Mouse (Mus musculus): Measurements from ENCODE around the gene Slc22a15. TPM values are rescaled to one million over a fixed set of nuclear protein-coding genes. Genes with fewer than 3 reads are reported as not detected.
A peak's percentile ranks its signal among the peaks of the same experiment; 100 is the strongest.

The Slc22a15 gene
- polyA plus RNA-seq (2015; fragmentation: Nextera tagmentation; extraction: Ambion mirVana) = 3.9 and 4.6 TPM in 2 replicates

GRCm38 (mm10) chr3:101923843-101924740, at the start of gene Slc22a15:
TSS of gene Slc22a15 (minus strand) at chr3:101924453.
- H3K4me1 ChIP-seq (replicated peaks; ENCODE audit: control insufficient read depth, insufficient read depth, low read length) = peaks cover 21% of the 10 kb centered on the region
- peak within 1 kb of the TSS; percentile 88 for H3K27ac ChIP-seq (ENCODE audit: low read length)
- H3K4me3 ChIP-seq (replicated peaks; ENCODE audit: low read length) = peak within 1 kb of the TSS; percentile 80
- no peaks in the 10 kb centered on the region for H3K9me3 ChIP-seq (ENCODE audit: control insufficient read depth, low read length)
- peak; percentile 83 for ATAC-seq
- no peaks in the 10 kb centered on the region for H3K36me3 ChIP-seq (ENCODE audit: control insufficient read depth, insufficient read depth)
- H3K4me2 ChIP-seq (ENCODE audit: low read length) = peak within 1 kb of the TSS; percentile 73
- WGBS = under 1% methylated on average over 92 of the region's 92 CpGs
- H3K9ac ChIP-seq (replicated peaks; ENCODE audit: low read depth, low read length) = peak within 1 kb of the TSS; percentile 98
- no peaks in the 10 kb centered on the region for H3K27me3 ChIP-seq (replicated peaks; ENCODE audit: control insufficient read depth, insufficient read depth, low read length)

GRCm38 (mm10) chr3:101966825-101967558, 42.7 kb upstream of the Slc22a15 start:
- H3K36me3 ChIP-seq (ENCODE audit: control insufficient read depth, insufficient read depth) = no peaks in the 10 kb centered on the region
- no peak overlapping the region for H3K9ac ChIP-seq (replicated peaks; ENCODE audit: low read depth, low read length)
- H3K4me3 ChIP-seq (replicated peaks; ENCODE audit: low read length) = no peak overlapping the region
- ATAC-seq = peak; percentile 69
- no peaks in the 10 kb centered on the region for H3K9me3 ChIP-seq (ENCODE audit: control insufficient read depth, low read length)
- no peak overlapping the region for H3K27ac ChIP-seq (ENCODE audit: low read length)
- no peak overlapping the region for H3K4me2 ChIP-seq (ENCODE audit: low read length)
- 23% methylated on average over 3 of the region's 3 CpGs for WGBS
- no peaks in the 10 kb centered on the region for H3K27me3 ChIP-seq (replicated peaks; ENCODE audit: control insufficient read depth, insufficient read depth, low read length)
- peaks cover 14% of the 10 kb centered on the region for H3K4me1 ChIP-seq (replicated peaks; ENCODE audit: control insufficient read depth, insufficient read depth, low read length)

- 21% methylated on average over 7 of the region's 7 CpGs for WGBS
- Histone ChIP-seq H3K4me3 (replicated peaks; ENCODE audit: low read length) (no peak overlapping the region), H3K27ac (ENCODE audit: low read length) (no peak overlapping the region), H3K4me2 (ENCODE audit: low read length) (no peak overlapping the region), H3K36me3 (ENCODE audit: control insufficient read depth, insufficient read depth) (no peaks in the 10 kb centered on the region), H3K9me3 (ENCODE audit: control insufficient read depth, low read length) (no peaks in the 10 kb centered on the region), H3K4me1 (replicated peaks; ENCODE audit: control insufficient read depth, insufficient read depth, low read length) (peaks cover 25% of the 10 kb centered on the region), H3K9ac (replicated peaks; ENCODE audit: low read depth, low read length) (no peak overlapping the region), H3K27me3 (replicated peaks; ENCODE audit: control insufficient read depth, insufficient read depth, low read length) (no peaks in the 10 kb centered on the region)
- peak; percentile 37; the same call in 1 of the 2 replicates for ATAC-seq
These were observed 40.1 kb upstream of the Slc22a15 start for GRCm38 (mm10) chr3:101964352-101964751.

DNA sequence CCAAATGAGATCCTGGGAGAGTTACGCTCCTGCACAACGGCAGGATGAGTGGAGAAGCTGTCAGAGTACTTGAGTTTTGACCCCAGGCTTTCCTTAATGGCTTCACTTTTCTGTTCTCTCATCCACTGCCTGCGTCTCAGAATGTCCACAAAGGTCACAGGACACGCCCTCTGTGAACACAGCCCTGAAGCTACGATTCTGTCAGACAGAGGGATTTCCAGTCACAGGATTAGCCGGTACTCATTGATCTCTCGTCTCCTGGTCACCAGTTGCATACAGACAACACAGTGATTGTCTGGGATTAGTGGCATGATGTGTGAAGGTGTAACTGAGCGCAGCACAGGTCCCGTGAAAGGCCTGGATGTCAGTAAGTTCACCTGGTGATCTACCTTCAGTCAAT, 39.2 kb upstream of the Slc22a15 start:
- Histone ChIP-seq H3K36me3 (ENCODE audit: control insufficient read depth, insufficient read depth) (no peaks in the 10 kb centered on the region), H3K9ac (replicated peaks; ENCODE audit: low read depth, low read length) (no peak overlapping the region), H3K4me3 (replicated peaks; ENCODE audit: low read length) (no peak overlapping the region), H3K9me3 (ENCODE audit: control insufficient read depth, low read length) (no peaks in the 10 kb centered on the region), H3K27ac (ENCODE audit: low read length) (no peak overlapping the region), H3K27me3 (replicated peaks; ENCODE audit: control insufficient read depth, insufficient read depth, low read length) (no peaks in the 10 kb centered on the region), H3K4me1 (replicated peaks; ENCODE audit: control insufficient read depth, insufficient read depth, low read length) (peaks cover 27% of the 10 kb centered on the region), H3K4me2 (ENCODE audit: low read length) (no peak overlapping the region)
- ATAC-seq = no peak
- WGBS = 30% methylated on average over 9 of the region's 9 CpGs

DNA sequence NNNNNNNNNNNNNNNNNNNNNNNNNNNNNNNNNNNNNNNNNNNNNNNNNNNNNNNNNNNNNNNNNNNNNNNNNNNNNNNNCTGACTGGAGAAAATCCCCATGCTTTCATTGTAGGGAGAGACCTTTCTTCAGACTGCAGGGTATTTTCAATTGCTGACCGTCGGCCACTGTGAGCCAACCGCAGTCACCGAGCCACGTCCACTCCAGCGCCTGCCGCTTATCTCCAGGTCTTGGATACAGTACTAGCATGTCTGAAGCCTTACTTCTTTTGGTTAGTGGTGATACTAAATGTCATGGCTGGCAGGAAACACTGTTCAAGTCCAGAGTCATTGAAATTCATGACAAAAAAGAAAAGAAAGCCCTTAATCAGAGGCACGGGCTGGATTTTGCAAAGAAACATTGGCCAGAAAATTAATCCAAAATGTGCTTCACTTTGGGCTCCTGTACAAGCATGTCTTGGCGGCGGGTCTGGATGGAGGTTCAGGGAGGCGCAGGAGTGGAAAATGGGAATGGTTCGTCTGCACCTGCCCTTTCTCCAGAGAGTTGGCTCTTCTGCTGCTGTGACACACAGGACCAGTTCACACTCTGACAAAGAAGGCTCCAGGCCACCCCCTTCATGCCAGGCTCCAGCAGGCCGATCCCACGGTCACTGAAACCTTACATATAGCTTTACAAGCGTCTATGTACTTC, 37.0 kb upstream of the Slc22a15 start:
- no peak overlapping the region for H3K9ac ChIP-seq (replicated peaks; ENCODE audit: low read depth, low read length)
- H3K4me3 ChIP-seq (replicated peaks; ENCODE audit: low read length) = no peak overlapping the region
- H3K4me2 ChIP-seq (ENCODE audit: low read length) = no peak overlapping the region
- no peaks in the 10 kb centered on the region for H3K9me3 ChIP-seq (ENCODE audit: control insufficient read depth, low read length)
- H3K4me1 ChIP-seq (replicated peaks; ENCODE audit: control insufficient read depth, insufficient read depth, low read length) = peaks cover 18% of the 10 kb centered on the region
- H3K27me3 ChIP-seq (replicated peaks; ENCODE audit: control insufficient read depth, insufficient read depth, low read length) = no peaks in the 10 kb centered on the region
- ATAC-seq = no peak
- no peak overlapping the region for H3K27ac ChIP-seq (ENCODE audit: low read length)
- H3K36me3 ChIP-seq (ENCODE audit: control insufficient read depth, insufficient read depth) = no peaks in the 10 kb centered on the region
- WGBS = 64% methylated on average over 15 of the region's 15 CpGs

DNA sequence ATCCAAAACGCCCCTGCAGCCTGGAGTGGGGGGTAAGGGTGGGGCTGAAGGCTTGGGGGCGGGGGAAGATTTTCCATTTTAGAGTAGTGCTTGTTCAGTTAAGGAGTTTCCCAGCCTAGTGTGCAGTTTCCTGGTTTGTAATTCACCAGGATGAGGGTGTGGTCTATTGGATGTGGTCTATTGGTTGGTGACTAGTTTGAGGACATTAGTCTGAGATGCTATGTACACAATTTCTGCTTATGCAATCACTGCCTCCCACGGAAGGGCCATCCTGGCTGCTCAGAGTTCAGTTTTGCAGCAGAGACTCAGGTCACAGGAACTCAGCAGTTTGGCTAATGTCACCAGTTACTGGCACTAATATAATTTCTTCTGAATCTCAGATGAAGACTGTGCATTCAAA, 33.8 kb upstream of the Slc22a15 start:
- Histone ChIP-seq H3K9me3 (ENCODE audit: control insufficient read depth, low read length) (no peaks in the 10 kb centered on the region), H3K27ac (ENCODE audit: low read length) (no peak overlapping the region), H3K27me3 (replicated peaks; ENCODE audit: control insufficient read depth, insufficient read depth, low read length) (no peaks in the 10 kb centered on the region), H3K36me3 (ENCODE audit: control insufficient read depth, insufficient read depth) (no peaks in the 10 kb centered on the region), H3K4me3 (replicated peaks; ENCODE audit: low read length) (no peak overlapping the region), H3K4me2 (ENCODE audit: low read length) (no peak overlapping the region), H3K4me1 (replicated peaks; ENCODE audit: control insufficient read depth, insufficient read depth, low read length) (peaks cover 20% of the 10 kb centered on the region), H3K9ac (replicated peaks; ENCODE audit: low read depth, low read length) (no peak overlapping the region)
- 82% methylated on average over 3 of the region's 3 CpGs for WGBS
- ATAC-seq = no peak

DNA sequence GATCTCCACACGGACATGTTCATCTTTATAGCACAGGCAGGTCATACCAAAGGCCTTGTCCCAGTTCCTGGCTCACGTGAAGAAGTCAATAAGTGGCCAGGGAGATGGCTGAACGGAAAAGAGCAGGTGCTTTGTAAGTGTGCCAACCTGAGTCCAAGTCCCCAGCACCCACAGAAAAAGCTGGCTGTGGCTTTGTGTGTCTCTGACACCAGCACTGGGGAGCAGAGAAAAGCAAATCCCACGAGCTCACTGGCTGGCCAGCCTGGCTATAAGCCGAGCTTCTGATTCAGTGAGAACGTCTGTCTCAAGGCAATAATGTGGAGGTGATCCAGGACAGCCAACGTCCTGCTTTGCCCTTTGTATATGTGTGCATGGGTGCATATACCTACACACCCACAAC, 29.3 kb upstream of the Slc22a15 start:
- ATAC-seq = no peak
- H3K27ac ChIP-seq (ENCODE audit: low read length) = no peak overlapping the region
- H3K9me3 ChIP-seq (ENCODE audit: control insufficient read depth, low read length) = no peaks in the 10 kb centered on the region
- H3K36me3 ChIP-seq (ENCODE audit: control insufficient read depth, insufficient read depth) = no peaks in the 10 kb centered on the region
- H3K4me1 ChIP-seq (replicated peaks; ENCODE audit: control insufficient read depth, insufficient read depth, low read length) = peaks cover 8% of the 10 kb centered on the region
- no peak overlapping the region for H3K4me2 ChIP-seq (ENCODE audit: low read length)
- H3K27me3 ChIP-seq (replicated peaks; ENCODE audit: control insufficient read depth, insufficient read depth, low read length) = no peaks in the 10 kb centered on the region
- 48% methylated on average over 7 of the region's 7 CpGs for WGBS
- H3K9ac ChIP-seq (replicated peaks; ENCODE audit: low read depth, low read length) = no peak overlapping the region
- no peak overlapping the region for H3K4me3 ChIP-seq (replicated peaks; ENCODE audit: low read length)

DNA sequence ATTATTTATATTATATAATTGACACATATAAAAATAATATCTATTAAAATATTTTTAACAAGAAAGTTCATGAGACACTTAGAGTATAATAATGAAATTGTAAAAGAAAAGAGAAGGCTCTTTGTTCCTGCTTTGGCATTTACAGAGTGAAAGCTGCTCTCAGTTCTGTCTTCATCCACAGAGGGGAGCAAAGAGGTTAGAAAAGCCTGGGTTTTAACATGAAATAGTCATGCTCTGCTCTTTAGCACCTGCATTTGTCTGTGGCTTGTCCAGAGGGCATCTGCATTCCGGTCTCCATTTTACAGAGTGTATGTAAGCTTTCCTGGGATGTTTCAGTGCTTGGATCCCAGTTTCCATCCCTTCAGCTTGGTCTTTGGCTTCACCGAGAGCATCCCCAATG, 28.3 kb upstream of the Slc22a15 start:
- Histone ChIP-seq H3K4me3 (replicated peaks; ENCODE audit: low read length) (no peak overlapping the region), H3K9ac (replicated peaks; ENCODE audit: low read depth, low read length) (no peak overlapping the region), H3K4me2 (ENCODE audit: low read length) (no peak overlapping the region), H3K27ac (ENCODE audit: low read length) (no peak overlapping the region), H3K4me1 (replicated peaks; ENCODE audit: control insufficient read depth, insufficient read depth, low read length) (peaks cover 8% of the 10 kb centered on the region), H3K36me3 (ENCODE audit: control insufficient read depth, insufficient read depth) (no peaks in the 10 kb centered on the region), H3K27me3 (replicated peaks; ENCODE audit: control insufficient read depth, insufficient read depth, low read length) (no peaks in the 10 kb centered on the region), H3K9me3 (ENCODE audit: control insufficient read depth, low read length) (no peaks in the 10 kb centered on the region)
- 88% methylated on average over 2 of the region's 2 CpGs for WGBS
- no peak; the same call in 1 of the 2 replicates for ATAC-seq

DNA sequence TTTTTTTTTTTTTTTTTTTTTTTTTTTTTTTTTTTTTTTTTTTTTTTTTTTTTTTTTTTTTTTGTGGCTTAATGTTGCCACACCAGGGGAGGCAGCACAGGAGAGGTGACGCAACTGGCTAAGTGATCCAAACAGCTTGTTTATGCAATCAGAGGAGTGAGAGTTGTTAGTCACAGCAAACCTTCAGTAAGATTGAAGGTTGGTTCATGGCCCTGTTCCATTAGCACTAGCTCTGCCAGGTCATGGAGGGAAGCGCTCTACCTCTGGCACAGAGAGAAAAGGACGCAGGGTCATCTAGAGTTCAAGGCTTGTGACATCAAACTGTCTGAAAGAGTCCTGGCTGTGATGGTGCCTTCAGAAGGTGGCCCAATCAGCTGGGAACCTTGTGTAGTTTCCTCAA, 24.3 kb upstream of the Slc22a15 start:
- Histone ChIP-seq H3K27ac (ENCODE audit: low read length) (no peak overlapping the region), H3K36me3 (ENCODE audit: control insufficient read depth, insufficient read depth) (no peaks in the 10 kb centered on the region), H3K4me2 (ENCODE audit: low read length) (no peak overlapping the region), H3K4me3 (replicated peaks; ENCODE audit: low read length) (no peak overlapping the region), H3K27me3 (replicated peaks; ENCODE audit: control insufficient read depth, insufficient read depth, low read length) (no peaks in the 10 kb centered on the region), H3K9ac (replicated peaks; ENCODE audit: low read depth, low read length) (no peak overlapping the region), H3K9me3 (ENCODE audit: control insufficient read depth, low read length) (no peaks in the 10 kb centered on the region), H3K4me1 (replicated peaks; ENCODE audit: control insufficient read depth, insufficient read depth, low read length) (peaks cover 7% of the 10 kb centered on the region)
- no peak for ATAC-seq
- WGBS = 77% methylated on average over 3 of the region's 3 CpGs

Data from forebrain, embryonic 16.5 days (tissue).